Mouse (Mus musculus): ENCODE data around the gene Ltbp2. TPM values are rescaled to one million over a fixed set of nuclear protein-coding genes. Genes with fewer than 3 reads are reported as not detected.

The Ltbp2 gene
- polyA plus RNA-seq, 1 experiment from 2014 or later = 0.09 TPM

GRCm38 (mm10) chr12:84807351-84807750 lies 69.0 kb downstream of the Ltbp2 start:
- ATAC-seq (ENCODE audit: low FRiP score) (no peak), DNase-seq (ENCODE audit: low spot score) (no peak)
- H3K27ac ChIP-seq (ENCODE audit: low read depth, low read length) = no peak overlapping the region
- no peaks in the 10 kb centered on the region for H3K4me1 ChIP-seq (replicated peaks; ENCODE audit: control insufficient read depth, insufficient read depth, low read length)
- H3K36me3 ChIP-seq (ENCODE audit: control insufficient read depth, insufficient read depth, low read length) = no peaks in the 10 kb centered on the region
- H3K4me2 ChIP-seq (replicated peaks; ENCODE audit: low read depth, low read length) = no peak overlapping the region
- H3K9me3 ChIP-seq (ENCODE audit: control insufficient read depth, low read length) = no peaks in the 10 kb centered on the region
- no peaks in the 10 kb centered on the region for H3K27me3 ChIP-seq (ENCODE audit: control insufficient read depth, insufficient read depth, low read length)
- H3K4me3 ChIP-seq (ENCODE audit: low read depth, low read length) = no peak overlapping the region
- 88% methylated on average over 13 of the region's 13 CpGs for WGBS
- no peak overlapping the region for H3K9ac ChIP-seq (ENCODE audit: low read depth, low read length)

GRCm38 (mm10) chr12:84806726-84807125 lies 69.6 kb downstream of the Ltbp2 start:
- H3K4me1 ChIP-seq (replicated peaks; ENCODE audit: control insufficient read depth, insufficient read depth, low read length) = no peaks in the 10 kb centered on the region
- no peak overlapping the region for H3K4me3 ChIP-seq (ENCODE audit: low read depth, low read length)
- no peak overlapping the region for H3K9ac ChIP-seq (ENCODE audit: low read depth, low read length)
- H3K27me3 ChIP-seq (ENCODE audit: control insufficient read depth, insufficient read depth, low read length) = no peaks in the 10 kb centered on the region
- no peak overlapping the region for H3K4me2 ChIP-seq (replicated peaks; ENCODE audit: low read depth, low read length)
- H3K36me3 ChIP-seq (ENCODE audit: control insufficient read depth, insufficient read depth, low read length) = no peaks in the 10 kb centered on the region
- no peak overlapping the region for H3K27ac ChIP-seq (ENCODE audit: low read depth, low read length)
- DNase-seq (ENCODE audit: low spot score) = no peak
- WGBS = 76% methylated on average over 5 of the region's 5 CpGs
- H3K9me3 ChIP-seq (ENCODE audit: control insufficient read depth, low read length) = no peaks in the 10 kb centered on the region
- no peak for ATAC-seq (ENCODE audit: low FRiP score)

- WGBS = 87% methylated on average over 1 of the region's 1 CpGs
- H3K27me3 ChIP-seq (ENCODE audit: control insufficient read depth, insufficient read depth, low read length) = no peaks in the 10 kb centered on the region
- no peak overlapping the region for H3K4me3 ChIP-seq (ENCODE audit: low read depth, low read length)
- H3K9me3 ChIP-seq (ENCODE audit: control insufficient read depth, low read length) = no peaks in the 10 kb centered on the region
- H3K4me1 ChIP-seq (replicated peaks; ENCODE audit: control insufficient read depth, insufficient read depth, low read length) = no peaks in the 10 kb centered on the region
- ATAC-seq (ENCODE audit: low FRiP score) (no peak), DNase-seq (ENCODE audit: low spot score) (no peak)
- no peak overlapping the region for H3K27ac ChIP-seq (ENCODE audit: low read depth, low read length)
- no peak overlapping the region for H3K9ac ChIP-seq (ENCODE audit: low read depth, low read length)
- no peaks in the 10 kb centered on the region for H3K36me3 ChIP-seq (ENCODE audit: control insufficient read depth, insufficient read depth, low read length)
- no peak overlapping the region for H3K4me2 ChIP-seq (replicated peaks; ENCODE audit: low read depth, low read length)
Measured at GRCm38 (mm10) chr12:84806010-84806409, 70.3 kb downstream of the Ltbp2 start.

DNA sequence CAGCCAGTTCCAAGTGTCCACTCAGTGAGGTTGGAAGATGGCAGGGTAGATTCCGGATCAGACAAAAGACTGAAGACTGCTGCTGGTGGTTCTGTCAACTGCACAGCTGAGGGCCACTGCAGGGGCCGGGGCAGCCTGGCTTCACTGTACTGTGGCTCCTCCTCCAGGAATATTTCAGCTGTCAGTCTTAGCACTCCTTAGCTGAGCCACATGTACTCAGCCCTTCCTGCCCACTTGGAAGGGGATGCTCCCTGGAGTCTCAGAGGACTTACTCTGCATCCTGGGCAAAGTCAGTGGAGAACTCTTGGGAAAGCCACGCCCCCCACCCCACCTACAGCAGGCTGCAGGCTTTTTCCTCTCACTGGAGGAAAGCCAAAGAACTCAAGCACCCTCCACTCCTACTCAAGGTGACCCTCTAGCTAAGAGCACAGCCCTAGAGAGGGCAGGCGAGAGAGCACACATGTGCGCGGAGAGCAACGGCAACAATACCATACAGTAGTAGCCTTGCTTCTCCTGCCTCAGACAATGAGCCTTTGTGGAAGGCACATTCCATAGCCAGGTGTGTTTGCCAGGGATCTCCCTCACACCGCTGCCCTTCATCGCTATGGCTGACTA lies 71.0 kb downstream of the Ltbp2 start:
- Histone ChIP-seq H3K9me3 (ENCODE audit: control insufficient read depth, low read length) (no peaks in the 10 kb centered on the region), H3K4me1 (replicated peaks; ENCODE audit: control insufficient read depth, insufficient read depth, low read length) (no peaks in the 10 kb centered on the region), H3K36me3 (ENCODE audit: control insufficient read depth, insufficient read depth, low read length) (no peaks in the 10 kb centered on the region), H3K9ac (ENCODE audit: low read depth, low read length) (no peak overlapping the region), H3K4me3 (ENCODE audit: low read depth, low read length) (no peak overlapping the region), H3K27ac (ENCODE audit: low read depth, low read length) (no peak overlapping the region), H3K4me2 (replicated peaks; ENCODE audit: low read depth, low read length) (no peak overlapping the region), H3K27me3 (ENCODE audit: control insufficient read depth, insufficient read depth, low read length) (no peaks in the 10 kb centered on the region)
- DNase-seq (ENCODE audit: low spot score) (no peak), ATAC-seq (ENCODE audit: low FRiP score) (no peak)
- 80% methylated on average over 9 of the region's 9 CpGs for WGBS

DNA sequence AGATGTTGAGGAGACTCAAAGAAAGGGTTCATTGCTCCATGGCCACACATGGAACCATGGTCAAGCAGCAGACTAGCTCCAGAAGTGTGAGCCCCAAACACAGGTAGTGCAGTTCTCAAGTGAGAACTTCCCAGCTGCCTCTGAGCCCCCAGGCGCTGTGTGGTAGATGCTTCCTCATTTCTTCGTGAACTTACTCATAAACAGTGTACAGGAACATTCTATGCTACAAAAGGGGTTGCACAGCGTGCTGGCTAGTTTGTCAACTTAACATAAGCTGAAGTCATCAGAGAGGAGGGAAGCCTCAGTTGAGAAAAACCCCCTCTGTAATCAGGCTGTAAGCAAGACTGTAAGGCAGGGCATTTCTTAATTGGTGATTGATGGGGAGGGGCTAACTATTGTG lies 73.7 kb downstream of the Ltbp2 start:
- no peak overlapping the region for H3K4me2 ChIP-seq (replicated peaks; ENCODE audit: low read depth, low read length)
- no peak overlapping the region for H3K9ac ChIP-seq (ENCODE audit: low read depth, low read length)
- no peaks in the 10 kb centered on the region for H3K27me3 ChIP-seq (ENCODE audit: control insufficient read depth, insufficient read depth, low read length)
- H3K4me3 ChIP-seq (ENCODE audit: low read depth, low read length) = no peak overlapping the region
- no peaks in the 10 kb centered on the region for H3K36me3 ChIP-seq (ENCODE audit: control insufficient read depth, insufficient read depth, low read length)
- H3K9me3 ChIP-seq (ENCODE audit: control insufficient read depth, low read length) = no peaks in the 10 kb centered on the region
- no peaks in the 10 kb centered on the region for H3K4me1 ChIP-seq (replicated peaks; ENCODE audit: control insufficient read depth, insufficient read depth, low read length)
- no peak overlapping the region for H3K27ac ChIP-seq (ENCODE audit: low read depth, low read length)
- WGBS = 88% methylated on average over 3 of the region's 3 CpGs
- ATAC-seq (ENCODE audit: low FRiP score) (no peak), DNase-seq (ENCODE audit: low spot score) (no peak)

GRCm38 (mm10) chr12:84801532-84802110 lies 74.7 kb downstream of the Ltbp2 start:
- H3K9me3 ChIP-seq (ENCODE audit: control insufficient read depth, low read length) = no peaks in the 10 kb centered on the region
- WGBS = 86% methylated on average over 13 of the region's 13 CpGs
- no peaks in the 10 kb centered on the region for H3K4me1 ChIP-seq (replicated peaks; ENCODE audit: control insufficient read depth, insufficient read depth, low read length)
- ATAC-seq (ENCODE audit: low FRiP score) (no peak), DNase-seq (ENCODE audit: low spot score) (no peak)
- no peaks in the 10 kb centered on the region for H3K27me3 ChIP-seq (ENCODE audit: control insufficient read depth, insufficient read depth, low read length)
- no peak overlapping the region for H3K9ac ChIP-seq (ENCODE audit: low read depth, low read length)
- H3K36me3 ChIP-seq (ENCODE audit: control insufficient read depth, insufficient read depth, low read length) = no peaks in the 10 kb centered on the region
- no peak overlapping the region for H3K27ac ChIP-seq (ENCODE audit: low read depth, low read length)
- H3K4me2 ChIP-seq (replicated peaks; ENCODE audit: low read depth, low read length) = no peak overlapping the region
- no peak overlapping the region for H3K4me3 ChIP-seq (ENCODE audit: low read depth, low read length)

DNA sequence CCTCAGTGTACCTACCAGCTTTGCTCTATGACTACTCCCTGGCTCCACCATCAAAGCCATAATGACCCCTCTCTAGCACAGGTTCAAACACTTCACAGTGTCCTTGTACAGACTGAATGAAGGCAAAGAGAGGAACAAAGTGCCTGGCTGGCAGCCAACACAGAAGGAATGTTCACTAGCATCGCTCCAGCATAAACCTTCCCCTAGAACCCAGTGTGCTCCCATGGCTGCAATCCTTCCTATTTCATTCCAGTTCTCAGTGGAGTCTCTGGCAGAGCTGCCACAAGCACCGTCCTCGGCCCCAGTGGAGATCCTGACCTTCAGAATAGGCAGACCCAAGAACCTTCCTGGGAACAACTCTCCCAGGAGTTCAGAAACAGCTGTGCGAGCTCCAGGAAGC lies 75.9 kb downstream of the Ltbp2 start:
- no peak overlapping the region for H3K4me3 ChIP-seq (ENCODE audit: low read depth, low read length)
- ATAC-seq (ENCODE audit: low FRiP score) (no peak), DNase-seq (ENCODE audit: low spot score) (no peak)
- no peaks in the 10 kb centered on the region for H3K36me3 ChIP-seq (ENCODE audit: control insufficient read depth, insufficient read depth, low read length)
- 84% methylated on average over 4 of the region's 4 CpGs for WGBS
- H3K4me1 ChIP-seq (replicated peaks; ENCODE audit: control insufficient read depth, insufficient read depth, low read length) = no peaks in the 10 kb centered on the region
- H3K9ac ChIP-seq (ENCODE audit: low read depth, low read length) = no peak overlapping the region
- H3K27me3 ChIP-seq (ENCODE audit: control insufficient read depth, insufficient read depth, low read length) = no peaks in the 10 kb centered on the region
- H3K4me2 ChIP-seq (replicated peaks; ENCODE audit: low read depth, low read length) = no peak overlapping the region
- H3K27ac ChIP-seq (ENCODE audit: low read depth, low read length) = no peak overlapping the region
- no peaks in the 10 kb centered on the region for H3K9me3 ChIP-seq (ENCODE audit: control insufficient read depth, low read length)

GRCm38 (mm10) chr12:84799086-84799485 lies 77.2 kb downstream of the Ltbp2 start:
- no peaks in the 10 kb centered on the region for H3K9me3 ChIP-seq (ENCODE audit: control insufficient read depth, low read length)
- H3K36me3 ChIP-seq (ENCODE audit: control insufficient read depth, insufficient read depth, low read length) = no peaks in the 10 kb centered on the region
- H3K27me3 ChIP-seq (ENCODE audit: control insufficient read depth, insufficient read depth, low read length) = no peaks in the 10 kb centered on the region
- no peak overlapping the region for H3K9ac ChIP-seq (ENCODE audit: low read depth, low read length)
- H3K4me3 ChIP-seq (ENCODE audit: low read depth, low read length) = no peak overlapping the region
- no peak overlapping the region for H3K4me2 ChIP-seq (replicated peaks; ENCODE audit: low read depth, low read length)
- no peak overlapping the region for H3K27ac ChIP-seq (ENCODE audit: low read depth, low read length)
- WGBS = 90% methylated on average over 13 of the region's 13 CpGs
- no peak for DNase-seq (ENCODE audit: low spot score)
- H3K4me1 ChIP-seq (replicated peaks; ENCODE audit: control insufficient read depth, insufficient read depth, low read length) = no peaks in the 10 kb centered on the region
- ATAC-seq (ENCODE audit: low FRiP score) = no peak

- DNase-seq (ENCODE audit: low spot score) (no peak), ATAC-seq (ENCODE audit: low FRiP score) (no peak)
- 91% methylated on average over 8 of the region's 8 CpGs for WGBS
- Histone ChIP-seq H3K27ac (ENCODE audit: low read depth, low read length) (no peak overlapping the region), H3K36me3 (ENCODE audit: control insufficient read depth, insufficient read depth, low read length) (no peaks in the 10 kb centered on the region), H3K27me3 (ENCODE audit: control insufficient read depth, insufficient read depth, low read length) (no peaks in the 10 kb centered on the region), H3K4me3 (ENCODE audit: low read depth, low read length) (no peak overlapping the region), H3K4me1 (replicated peaks; ENCODE audit: control insufficient read depth, insufficient read depth, low read length) (no peaks in the 10 kb centered on the region), H3K9me3 (ENCODE audit: control insufficient read depth, low read length) (no peaks in the 10 kb centered on the region), H3K9ac (ENCODE audit: low read depth, low read length) (no peak overlapping the region), H3K4me2 (replicated peaks; ENCODE audit: low read depth, low read length) (no peak overlapping the region)
Measured at GRCm38 (mm10) chr12:84794647-84795046, 81.7 kb downstream of the Ltbp2 start.
